Mouse (Mus musculus) forebrain, embryonic 12.5 days (tissue): ENCODE measurements at regions not wholly inside any gene's neighbourhood (a gene's known extent, or its start where the extent isn't known, plus 50 kb on each side); places are given as distances from the start of the nearest gene placed in this dataset.

Experiments
- ATAC-seq: fragments of 200-750 bp; cut with Nextera tagmentation; 2 replicates; pipeline ENCODE4 v1.8.0; 2017; ENCODE audit warnings: moderate TSS enrichment; ENCODE audit not compliant: low FRiP score
- H3K27ac ChIP-seq: fragments of 300-500 bp; sonication (generic); 2 replicates; pipeline ENCODE4 v1.5.1; 2016; ENCODE audit warnings: mild to moderate bottlenecking
- H3K27me3 ChIP-seq: fragments of 300-500 bp; sonication (generic); 2 replicates; pipeline ENCODE4 v1.6.1; 2016; ENCODE audit warnings: mild to moderate bottlenecking
- H3K36me3 ChIP-seq: fragments of 300-500 bp; sonication (generic); replicated peaks from 2 replicates; pipeline ENCODE4 v1.6.1; 2016; ENCODE audit warnings: mild to moderate bottlenecking
- H3K4me1 ChIP-seq: fragments of 300-500 bp; sonication (generic); 2 replicates; pipeline ENCODE4 v1.6.1; 2016
- H3K4me2 ChIP-seq: fragments of 300-500 bp; sonication (generic); 2 replicates; pipeline ENCODE4 v1.6.1; 2016; ENCODE audit warnings: mild to moderate bottlenecking, moderate library complexity
- H3K4me3 ChIP-seq: fragments of 300-500 bp; sonication (generic); replicated peaks from 2 replicates; pipeline ENCODE4 v1.5.1; 2016; ENCODE audit warnings: mild to moderate bottlenecking
- H3K9ac ChIP-seq: fragments of 300-500 bp; sonication (generic); 2 replicates; pipeline ENCODE4 v1.6.1; 2016; ENCODE audit warnings: mild to moderate bottlenecking
- H3K9me3 ChIP-seq: fragments of 300-500 bp; sonication (generic); 2 replicates; pipeline ENCODE4 v1.6.1; 2016
- WGBS: fragments of 180-500 bp; shearing (Covaris S2); methylation state at CpG from one replicate; pipeline ENCODE4 v1.1.7; 2016; 5-methylcytosine and 5-hydroxymethylcytosine counted together

GRCm38 (mm10) chr3:68758609-68759008, 68.2 kb downstream of the Il12a start:
- no peak overlapping the region for H3K9ac ChIP-seq
- H3K27me3 ChIP-seq, result no peaks in the 10 kb centered on the region
- H3K4me1 ChIP-seq, result no peaks in the 10 kb centered on the region; the same call in 1 of the 2 replicates
- H3K36me3 ChIP-seq, result no peaks in the 10 kb centered on the region
- no peaks in the 10 kb centered on the region for H3K9me3 ChIP-seq
- H3K4me3 ChIP-seq, result no peak overlapping the region
- no peak overlapping the region for H3K4me2 ChIP-seq
- H3K27ac ChIP-seq, result no peak overlapping the region
- ATAC-seq, result no peak

GRCm38 (mm10) chr3:68759375-68759774, 68.9 kb downstream of the Il12a start:
- H3K27me3 ChIP-seq, result no peaks in the 10 kb centered on the region
- ATAC-seq, result no peak
- no peak overlapping the region for H3K4me2 ChIP-seq
- no peak overlapping the region for H3K4me3 ChIP-seq
- no peak overlapping the region for H3K9ac ChIP-seq
- no peaks in the 10 kb centered on the region for H3K36me3 ChIP-seq
- H3K27ac ChIP-seq, result no peak overlapping the region
- WGBS, result 69% methylated on average over 8 of the region's 8 CpGs
- no peaks in the 10 kb centered on the region for H3K9me3 ChIP-seq
- no peaks in the 10 kb centered on the region; the same call in 1 of the 2 replicates for H3K4me1 ChIP-seq

- Histone ChIP-seq H3K27ac (no peak overlapping the region), H3K9ac (no peak overlapping the region), H3K9me3 (no peaks in the 10 kb centered on the region), H3K4me3 (no peak overlapping the region), H3K4me2 (no peak overlapping the region), H3K4me1 (no peaks in the 10 kb centered on the region; the same call in 1 of the 2 replicates), H3K27me3 (no peaks in the 10 kb centered on the region), H3K36me3 (no peaks in the 10 kb centered on the region)
- 73% methylated on average over 2 of the region's 2 CpGs for WGBS
- ATAC-seq, result no peak
Measured at GRCm38 (mm10) chr3:68760806-68761205, 70.4 kb downstream of the Il12a start.

GRCm38 (mm10) chr3:68761242-68761625, 70.8 kb downstream of the Il12a start:
- 77% methylated on average over 7 of the region's 7 CpGs for WGBS

GRCm38 (mm10) chr3:68761626-68762331, 71.3 kb downstream of the Il12a start:
- H3K4me3 ChIP-seq, result no peak overlapping the region
- no peak overlapping the region for H3K4me2 ChIP-seq
- H3K27me3 ChIP-seq, result no peaks in the 10 kb centered on the region
- no peaks in the 10 kb centered on the region for H3K9me3 ChIP-seq
- H3K9ac ChIP-seq, result no peak overlapping the region
- H3K4me1 ChIP-seq, result no peaks in the 10 kb centered on the region; the same call in 1 of the 2 replicates
- no peak for ATAC-seq
- WGBS, result 50% methylated on average over 11 of the region's 11 CpGs
- no peak overlapping the region for H3K27ac ChIP-seq
- no peaks in the 10 kb centered on the region for H3K36me3 ChIP-seq

More at GRCm38 (mm10) chr3:68761242-68761625, 70.8 kb downstream of the Il12a start:
- H3K4me3 ChIP-seq, result no peak overlapping the region
- H3K36me3 ChIP-seq, result no peaks in the 10 kb centered on the region
- no peaks in the 10 kb centered on the region for H3K9me3 ChIP-seq
- no peaks in the 10 kb centered on the region for H3K27me3 ChIP-seq
- no peak for ATAC-seq
- no peak overlapping the region for H3K4me2 ChIP-seq
- no peak overlapping the region for H3K9ac ChIP-seq
- H3K27ac ChIP-seq, result no peak overlapping the region
- H3K4me1 ChIP-seq, result no peaks in the 10 kb centered on the region; the same call in 1 of the 2 replicates

GRCm38 (mm10) chr3:68762988-68763387, 72.5 kb downstream of the Il12a start:
- Histone ChIP-seq H3K4me1 (no peaks in the 10 kb centered on the region; the same call in 1 of the 2 replicates), H3K36me3 (no peaks in the 10 kb centered on the region), H3K27ac (no peak overlapping the region), H3K4me2 (no peak overlapping the region), H3K9ac (no peak overlapping the region), H3K27me3 (no peaks in the 10 kb centered on the region), H3K9me3 (no peaks in the 10 kb centered on the region), H3K4me3 (no peak overlapping the region)
- ATAC-seq, result no peak
- WGBS, result 94% methylated on average over 8 of the region's 8 CpGs

- Histone ChIP-seq H3K4me1 (no peaks in the 10 kb centered on the region; the same call in 1 of the 2 replicates), H3K36me3 (no peaks in the 10 kb centered on the region), H3K4me2 (no peak overlapping the region), H3K27ac (no peak overlapping the region), H3K9me3 (no peaks in the 10 kb centered on the region), H3K4me3 (no peak overlapping the region), H3K27me3 (no peaks in the 10 kb centered on the region), H3K9ac (no peak overlapping the region)
- 88% methylated on average over 4 of the region's 4 CpGs for WGBS
- no peak for ATAC-seq
Measured at GRCm38 (mm10) chr3:68764336-68764735, 73.9 kb downstream of the Il12a start.

- Histone ChIP-seq H3K9me3 (no peaks in the 10 kb centered on the region), H3K4me2 (no peak overlapping the region), H3K9ac (no peak overlapping the region), H3K27ac (no peak overlapping the region), H3K27me3 (no peaks in the 10 kb centered on the region), H3K36me3 (no peaks in the 10 kb centered on the region), H3K4me1 (no peaks in the 10 kb centered on the region; the same call in 1 of the 2 replicates), H3K4me3 (no peak overlapping the region)
- no peak for ATAC-seq
- WGBS, result 88% methylated on average over 7 of the region's 7 CpGs
Measured at GRCm38 (mm10) chr3:68764917-68765598, 74.6 kb downstream of the Il12a start.

- Histone ChIP-seq H3K27ac (no peak overlapping the region), H3K27me3 (no peaks in the 10 kb centered on the region), H3K9me3 (no peaks in the 10 kb centered on the region), H3K9ac (no peak overlapping the region), H3K4me1 (no peaks in the 10 kb centered on the region), H3K36me3 (no peaks in the 10 kb centered on the region), H3K4me3 (no peak overlapping the region), H3K4me2 (no peak overlapping the region)
- no peak for ATAC-seq
- 94% methylated on average over 3 of the region's 3 CpGs for WGBS
Measured at GRCm38 (mm10) chr3:68771579-68771978, 81.1 kb downstream of the Il12a start.

- Histone ChIP-seq H3K27me3 (no peaks in the 10 kb centered on the region), H3K9ac (no peak overlapping the region), H3K36me3 (no peaks in the 10 kb centered on the region), H3K9me3 (no peaks in the 10 kb centered on the region), H3K27ac (no peak overlapping the region), H3K4me2 (no peak overlapping the region), H3K4me1 (no peaks in the 10 kb centered on the region), H3K4me3 (no peak overlapping the region)
- ATAC-seq, result no peak
- WGBS, result 70% methylated on average over 2 of the region's 2 CpGs
Measured at GRCm38 (mm10) chr3:68777801-68778200, 87.4 kb downstream of the Il12a start.

GRCm38 (mm10) chr3:68778354-68779040, 88.1 kb downstream of the Il12a start:
- Histone ChIP-seq H3K27ac (no peak overlapping the region), H3K4me2 (no peak overlapping the region), H3K36me3 (no peaks in the 10 kb centered on the region), H3K4me1 (no peaks in the 10 kb centered on the region), H3K9me3 (no peaks in the 10 kb centered on the region), H3K27me3 (no peaks in the 10 kb centered on the region), H3K9ac (no peak overlapping the region), H3K4me3 (no peak overlapping the region)
- ATAC-seq, result no peak
- WGBS, result 87% methylated on average over 16 of the region's 16 CpGs

GRCm38 (mm10) chr3:68780843-68781242, 88.5 kb upstream of the 1110032F04Rik start:
- Histone ChIP-seq H3K9me3 (no peaks in the 10 kb centered on the region), H3K9ac (no peak overlapping the region), H3K27ac (no peak overlapping the region), H3K27me3 (no peaks in the 10 kb centered on the region), H3K4me3 (no peak overlapping the region), H3K4me2 (no peak overlapping the region), H3K36me3 (no peaks in the 10 kb centered on the region), H3K4me1 (no peaks in the 10 kb centered on the region)
- ATAC-seq, result no peak
- WGBS, result 70% methylated on average over 7 of the region's 7 CpGs
